Mouse (Mus musculus): ENCODE measurements at regions not wholly inside any gene's neighbourhood (a gene's known extent, or its start where the extent isn't known, plus 50 kb on each side); places are given as distances from the start of the nearest gene placed in this dataset.

GRCm38 (mm10) chr10:20799792-20800191 lies 74.9 kb upstream of the Pde7b start:
- Histone ChIP-seq H3K4me3 (replicated peaks; ENCODE audit: low read depth, low read length) (no peak overlapping the region), H3K4me2 (ENCODE audit: low read length) (no peak overlapping the region), H3K27ac (no peak overlapping the region), H3K9me3 (replicated peaks; ENCODE audit: low read length) (no peaks in the 10 kb centered on the region), H3K9ac (ENCODE audit: low read depth, low read length) (no peak overlapping the region), H3K27me3 (ENCODE audit: insufficient read depth, low read length) (no peaks in the 10 kb centered on the region), H3K4me1 (replicated peaks; ENCODE audit: insufficient read depth, low read length) (no peaks in the 10 kb centered on the region), H3K36me3 (ENCODE audit: insufficient read depth, low read length) (no peaks in the 10 kb centered on the region)
- WGBS: 30% methylated on average over 7 of the region's 7 CpGs
- ATAC-seq (replicated peaks; ENCODE audit: low FRiP score, low read depth): no peak
- no peak for TF ChIP-seq CTCF (IDR thresholded peaks at IDR 0.05; ENCODE audit: low read depth)
- DNase-seq (ENCODE audit: low spot score): peak; percentile 29

- WGBS: 94% methylated on average over 2 of the region's 2 CpGs
- no peak overlapping the region for H3K4me3 ChIP-seq (replicated peaks; ENCODE audit: low read depth, low read length)
- H3K27me3 ChIP-seq (ENCODE audit: insufficient read depth, low read length): no peaks in the 10 kb centered on the region
- DNase-seq (ENCODE audit: low spot score) (no peak), ATAC-seq (replicated peaks; ENCODE audit: low FRiP score, low read depth) (no peak)
- H3K36me3 ChIP-seq (ENCODE audit: insufficient read depth, low read length): no peaks in the 10 kb centered on the region
- H3K27ac ChIP-seq: no peak overlapping the region
- no peak overlapping the region for H3K9ac ChIP-seq (ENCODE audit: low read depth, low read length)
- no peak overlapping the region for H3K4me2 ChIP-seq (ENCODE audit: low read length)
- H3K9me3 ChIP-seq (replicated peaks; ENCODE audit: low read length): no peaks in the 10 kb centered on the region
- no peaks in the 10 kb centered on the region for H3K4me1 ChIP-seq (replicated peaks; ENCODE audit: insufficient read depth, low read length)
- no peak for TF ChIP-seq CTCF (IDR thresholded peaks at IDR 0.05; ENCODE audit: low read depth)
Measured at GRCm38 (mm10) chr10:20798400-20798799, 73.5 kb upstream of the Pde7b start.

- Histone ChIP-seq H3K36me3 (ENCODE audit: insufficient read depth, low read length) (no peaks in the 10 kb centered on the region), H3K27ac (no peak overlapping the region), H3K27me3 (ENCODE audit: insufficient read depth, low read length) (no peaks in the 10 kb centered on the region), H3K9ac (ENCODE audit: low read depth, low read length) (no peak overlapping the region), H3K4me3 (replicated peaks; ENCODE audit: low read depth, low read length) (no peak overlapping the region), H3K4me2 (ENCODE audit: low read length) (no peak overlapping the region), H3K4me1 (replicated peaks; ENCODE audit: insufficient read depth, low read length) (no peaks in the 10 kb centered on the region), H3K9me3 (replicated peaks; ENCODE audit: low read length) (no peaks in the 10 kb centered on the region)
- no peak for TF ChIP-seq CTCF (IDR thresholded peaks at IDR 0.05; ENCODE audit: low read depth)
- no peak for DNase-seq (ENCODE audit: low spot score)
- no peak for ATAC-seq (replicated peaks; ENCODE audit: low FRiP score, low read depth)
- WGBS: 71% methylated on average over 6 of the region's 6 CpGs
Measured at GRCm38 (mm10) chr10:20793956-20794355, 69.1 kb upstream of the Pde7b start.

- WGBS: 83% methylated on average over 1 of the region's 1 CpGs
- Histone ChIP-seq H3K4me1 (replicated peaks; ENCODE audit: insufficient read depth, low read length) (no peaks in the 10 kb centered on the region), H3K4me3 (replicated peaks; ENCODE audit: low read depth, low read length) (no peak overlapping the region), H3K27ac (no peak overlapping the region), H3K36me3 (ENCODE audit: insufficient read depth, low read length) (no peaks in the 10 kb centered on the region), H3K9ac (ENCODE audit: low read depth, low read length) (no peak overlapping the region), H3K9me3 (replicated peaks; ENCODE audit: low read length) (no peaks in the 10 kb centered on the region), H3K27me3 (ENCODE audit: insufficient read depth, low read length) (no peaks in the 10 kb centered on the region), H3K4me2 (ENCODE audit: low read length) (no peak overlapping the region)
- no peak for TF ChIP-seq CTCF (IDR thresholded peaks at IDR 0.05; ENCODE audit: low read depth)
- no peak for DNase-seq (ENCODE audit: low spot score)
- no peak for ATAC-seq (replicated peaks; ENCODE audit: low FRiP score, low read depth)
Measured at GRCm38 (mm10) chr10:20780946-20781345, 56.1 kb upstream of the Pde7b start.

DNA sequence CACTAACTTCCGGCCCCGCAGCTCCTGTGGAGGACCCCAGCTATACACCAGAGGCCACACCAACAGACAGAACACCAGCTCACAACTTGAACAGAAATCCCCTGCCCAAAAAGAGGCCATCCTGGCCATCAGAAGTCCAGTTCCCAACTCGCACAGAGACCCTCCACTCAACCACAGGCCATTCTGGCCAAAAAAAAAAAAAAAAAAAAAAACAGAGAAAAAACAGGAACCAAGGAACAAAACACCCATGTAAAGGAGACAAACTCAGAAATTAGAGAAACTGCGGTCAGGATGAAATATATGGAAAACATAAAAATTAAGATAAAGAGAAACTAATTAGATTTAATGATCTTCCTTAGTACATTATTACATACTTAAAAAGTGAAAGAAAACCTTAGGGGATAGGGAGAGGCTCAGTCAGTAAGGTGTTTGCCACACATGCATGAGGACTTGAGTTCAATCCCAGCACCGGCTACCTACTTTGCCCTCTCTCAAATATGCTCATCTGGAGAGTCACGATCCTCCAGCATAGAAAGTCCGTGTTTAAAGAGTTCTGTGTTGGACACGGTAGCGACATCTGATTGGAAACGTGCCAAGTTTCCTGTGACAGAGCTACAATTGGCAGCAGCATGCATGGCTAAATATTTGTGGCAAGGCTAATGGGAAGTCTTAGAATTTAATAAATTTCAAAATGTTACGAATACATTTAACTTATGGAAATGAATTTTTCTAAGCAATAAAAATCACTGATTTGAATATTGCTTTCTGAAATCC lies 51.9 kb upstream of the Pde7b start:
- DNase-seq (ENCODE audit: low spot score): no peak
- no peak overlapping the region for H3K9ac ChIP-seq (ENCODE audit: low read depth, low read length)
- no peaks in the 10 kb centered on the region for H3K4me1 ChIP-seq (replicated peaks; ENCODE audit: insufficient read depth, low read length)
- ATAC-seq (replicated peaks; ENCODE audit: low FRiP score, low read depth): no peak
- no peak overlapping the region for H3K27ac ChIP-seq
- H3K4me3 ChIP-seq (replicated peaks; ENCODE audit: low read depth, low read length): no peak overlapping the region
- H3K27me3 ChIP-seq (ENCODE audit: insufficient read depth, low read length): no peaks in the 10 kb centered on the region
- H3K4me2 ChIP-seq (ENCODE audit: low read length): no peak overlapping the region
- WGBS: 70% methylated on average over 11 of the region's 11 CpGs
- no peaks in the 10 kb centered on the region for H3K36me3 ChIP-seq (ENCODE audit: insufficient read depth, low read length)
- H3K9me3 ChIP-seq (replicated peaks; ENCODE audit: low read length): no peaks in the 10 kb centered on the region
- no peak for TF ChIP-seq CTCF (IDR thresholded peaks at IDR 0.05; ENCODE audit: low read depth)

- Histone ChIP-seq H3K4me3 (replicated peaks; ENCODE audit: low read depth, low read length) (no peak overlapping the region), H3K9ac (ENCODE audit: low read depth, low read length) (no peak overlapping the region), H3K9me3 (replicated peaks; ENCODE audit: low read length) (no peaks in the 10 kb centered on the region), H3K27me3 (ENCODE audit: insufficient read depth, low read length) (no peaks in the 10 kb centered on the region), H3K4me2 (ENCODE audit: low read length) (no peak overlapping the region), H3K27ac (no peak overlapping the region), H3K36me3 (ENCODE audit: insufficient read depth, low read length) (no peaks in the 10 kb centered on the region), H3K4me1 (replicated peaks; ENCODE audit: insufficient read depth, low read length) (no peaks in the 10 kb centered on the region)
- TF ChIP-seq CTCF (IDR thresholded peaks at IDR 0.05; ENCODE audit: low read depth): no peak
- no peak for ATAC-seq (replicated peaks; ENCODE audit: low FRiP score, low read depth)
- WGBS: 96% methylated on average over 3 of the region's 3 CpGs
- DNase-seq (ENCODE audit: low spot score): no peak
Measured at GRCm38 (mm10) chr10:20775731-20776429, 51.0 kb upstream of the Pde7b start.

Measured in kidney, postnatal 0 days (tissue).